Mouse (Mus musculus): Measurements from ENCODE around the gene Zfp541.

The Zfp541 gene

GRCm38 (mm10) chr7:16129846-16130691 is 68.5 kb downstream of the Zfp541 start:
- DNase-seq = peak; percentile 76 to 79

GRCm38 (mm10) chr7:16130956-16131634 is 69.5 kb downstream of the Zfp541 start:
- no peak for DNase-seq

DNA sequence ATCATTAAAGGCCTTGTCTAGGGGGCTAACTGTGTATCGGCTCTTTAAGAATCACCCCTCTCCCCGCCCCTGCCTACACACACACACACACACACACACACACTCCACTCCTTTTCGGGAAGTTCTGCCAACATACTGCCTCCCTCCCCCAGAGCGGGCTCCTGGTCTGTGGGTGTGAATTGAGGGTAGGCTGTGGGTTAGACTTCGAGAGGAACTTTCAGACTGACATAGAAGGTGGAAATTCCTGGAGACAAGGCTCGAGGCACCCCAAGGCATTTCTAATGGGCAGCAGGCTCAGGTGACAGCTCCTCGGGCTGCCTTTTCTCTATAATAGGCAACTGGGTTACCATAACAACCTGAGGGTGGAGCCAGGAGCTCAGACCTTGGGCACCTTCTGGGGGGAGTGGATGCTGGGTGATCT is 70.6 kb downstream of the Zfp541 start:
- DNase-seq = no peak

DNA sequence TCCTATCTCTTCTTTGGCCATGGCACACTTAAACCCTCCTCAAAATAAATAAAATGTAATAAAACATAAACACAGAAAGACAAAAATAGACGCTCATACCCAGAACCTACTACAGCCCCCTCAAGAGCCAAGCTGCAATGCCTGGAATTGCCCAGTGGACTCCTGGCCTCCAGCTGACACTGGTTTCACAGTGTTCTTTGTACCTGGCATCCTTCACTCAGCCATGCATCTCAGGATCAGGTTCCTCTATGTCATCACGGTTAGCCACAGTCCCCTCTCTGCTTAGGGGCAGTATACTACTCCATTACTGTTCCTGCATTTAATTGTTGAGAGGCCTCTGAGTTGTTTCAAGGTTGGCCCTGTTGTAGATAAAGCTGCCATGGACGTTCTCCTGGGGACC is 71.3 kb downstream of the Zfp541 start:
- no peak for DNase-seq

DNA sequence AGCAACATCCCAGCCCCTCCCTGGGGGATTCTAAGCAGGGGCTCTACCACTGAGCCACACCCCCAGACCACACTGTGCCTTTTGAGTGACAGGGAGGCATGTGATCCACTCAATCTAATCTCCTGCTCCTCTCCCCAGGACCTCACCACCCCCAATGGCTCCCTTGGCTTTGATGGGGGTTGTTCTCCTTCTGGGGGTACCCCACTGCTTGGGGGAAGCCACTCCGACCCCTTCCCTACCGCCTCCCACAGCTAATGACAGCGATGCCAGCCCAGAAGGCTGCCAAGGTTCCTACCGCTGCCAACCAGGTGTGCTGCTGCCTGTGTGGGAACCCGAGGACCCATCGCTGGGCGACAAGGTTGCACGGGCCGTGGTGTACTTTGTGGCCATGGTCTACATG is 72.1 kb downstream of the Zfp541 start:
- no peak for DNase-seq

GRCm38 (mm10) chr7:16134951-16135392 is 73.4 kb downstream of the Zfp541 start:
- no peak for DNase-seq
